Mouse (Mus musculus) retina, adult 2 months (tissue): Measurements from ENCODE around the gene Pdcd1.
"Not testable (repeated sequence)": the region's sequence is repeated elsewhere in the genome, so short reads cannot be mapped to it uniquely, and the experiment has no call there.

Experiments used
- DNase-seq: peaks from one replicate; pipeline ENCODE4 v3.0.0-alpha.2; 2012; ENCODE audit warnings: low read depth, low spot score

Gene Pdcd1

GRCm38 (mm10) chr1:94033075-94033602 lies 19.2 kb downstream of the Pdcd1 start:
- no peak for DNase-seq

- DNase-seq = no peak
Observed at GRCm38 (mm10) chr1:94028741-94029140, 23.6 kb downstream of the Pdcd1 start.

GRCm38 (mm10) chr1:94027506-94028108 lies 24.7 kb downstream of the Pdcd1 start:
- DNase-seq = no peak

- no peak for DNase-seq
Observed at GRCm38 (mm10) chr1:94020151-94020550, 32.2 kb downstream of the Pdcd1 start, which contains the start of gene Neu4. Gene Neu4 (plus strand): TSS chr1:94020451.

- DNase-seq = no peak
Observed at GRCm38 (mm10) chr1:94011643-94012042, 40.7 kb downstream of the Pdcd1 start.

- not testable (repeated sequence) for DNase-seq
Observed at GRCm38 (mm10) chr1:94008826-94009225, 43.5 kb downstream of the Pdcd1 start.

GRCm38 (mm10) chr1:94005954-94006506 lies 46.3 kb downstream of the Pdcd1 start:
- DNase-seq = not testable (repeated sequence)

- no peak for DNase-seq
Observed at GRCm38 (mm10) chr1:94001023-94001422, 51.3 kb downstream of the Pdcd1 start.

GRCm38 (mm10) chr1:93991491-93991890 lies 60.9 kb downstream of the Pdcd1 start:
- not testable (repeated sequence) for DNase-seq

- DNase-seq = not testable (repeated sequence)
Observed at GRCm38 (mm10) chr1:93991068-93991467, 61.3 kb downstream of the Pdcd1 start.

- not testable (repeated sequence) for DNase-seq
Observed at GRCm38 (mm10) chr1:93990209-93990608, 62.1 kb downstream of the Pdcd1 start, which contains the start of gene Gal3st2c. Gene Gal3st2c (plus strand): TSS chr1:93990509.

GRCm38 (mm10) chr1:93988786-93989185 lies 63.6 kb downstream of the Pdcd1 start:
- no peak for DNase-seq
